Mouse (Mus musculus): ENCODE results near the gene Gpc2.

The Gpc2 gene

DNA sequence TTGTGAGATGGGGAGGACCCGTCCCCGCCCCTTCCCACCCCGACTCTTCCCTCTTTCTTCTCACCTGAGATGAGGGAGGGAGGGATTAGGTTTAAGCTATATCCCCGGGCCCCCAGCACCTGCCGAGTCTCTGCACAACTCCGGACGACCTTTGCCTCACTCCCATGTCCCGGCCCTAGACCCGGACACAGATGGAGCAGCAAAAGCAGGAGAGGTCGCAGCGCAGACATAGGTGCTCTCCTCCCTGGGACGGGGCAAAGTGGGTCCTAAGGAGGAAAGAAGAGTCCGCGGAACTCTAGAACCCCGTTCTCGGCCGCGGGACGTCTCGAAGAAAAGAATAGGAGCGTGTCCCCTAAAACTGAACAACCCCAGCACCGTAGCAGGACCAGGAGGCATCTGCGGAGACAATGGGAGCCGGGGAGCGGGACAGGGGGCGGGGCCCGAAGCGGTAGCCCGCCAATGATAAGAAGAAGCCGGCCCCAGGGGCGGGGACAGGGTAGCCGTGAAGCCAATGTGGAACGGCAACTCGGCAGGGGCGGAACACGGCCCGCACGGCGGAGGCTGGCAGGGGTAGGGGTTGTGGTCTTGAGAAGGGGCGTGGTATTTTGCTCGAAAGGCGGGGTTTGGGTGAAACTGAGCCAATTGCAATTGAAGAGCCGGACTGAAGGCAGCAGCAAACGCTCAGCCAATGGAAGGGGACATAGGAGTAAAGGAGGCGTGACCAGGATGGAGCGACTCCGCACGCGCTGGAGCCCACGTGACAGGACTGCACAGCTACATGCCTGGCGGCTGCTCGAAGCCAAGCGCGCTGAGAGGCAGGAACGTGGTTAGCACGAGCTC, at the start of gene Gpc2, which contains the start of the genes Gm43720 and Stag3:
TSS of gene Gpc2 (minus strand) at position 421 of the 840 bp plus-strand sequence.
TSS of gene Gm43720 (minus strand) at position 374 of the 840 bp plus-strand sequence.
TSS of gene Stag3 (plus strand) at position 656 of the 840 bp plus-strand sequence.
- Histone ChIP-seq H3K4me3 (replicated peaks; ENCODE audit: low read length) (peak within 1 kb of the TSS; percentile 88), H3K36me3 (ENCODE audit: insufficient read depth, low read length) (peaks cover 60% of the 10 kb centered on the region), H3K9me3 (ENCODE audit: low read length) (no peaks in the 10 kb centered on the region), H3K4me1 (replicated peaks; ENCODE audit: low read depth, low read length) (peaks cover 53% of the 10 kb centered on the region), H3K27me3 (ENCODE audit: insufficient read depth, low read length) (peaks cover 37% of the 10 kb centered on the region)
- TF ChIP-seq POU5F1 (IDR thresholded peaks at IDR 0.05; ENCODE audit: borderline replicate concordance, low read length) (no peak), CTCF (conservative IDR thresholded peaks at IDR 0.05; ENCODE audit: low read length) (no peak), NANOG (IDR thresholded peaks at IDR 0.05; ENCODE audit: borderline replicate concordance, low read length) (no peak)

DNA sequence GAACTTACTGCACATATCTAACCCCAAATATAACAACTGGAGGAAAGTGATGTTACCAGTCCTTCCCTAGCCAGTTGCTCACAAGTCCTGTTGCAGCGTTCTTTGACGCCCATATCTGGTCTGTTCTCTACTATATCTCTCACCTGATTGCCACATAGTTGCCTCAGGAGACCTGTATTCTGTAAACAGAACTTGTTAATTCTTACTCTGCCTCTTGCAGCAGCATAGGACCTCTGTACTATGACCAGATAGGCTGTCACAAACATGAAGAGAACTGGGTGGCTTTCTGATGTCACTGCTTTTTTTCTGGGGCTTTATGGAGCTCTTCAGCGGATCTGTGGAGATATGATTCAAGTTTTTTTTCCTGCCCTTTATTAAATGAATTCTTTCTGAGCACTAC, 33.0 kb upstream of the Gpc2 start:
- Histone ChIP-seq H3K4me1 (replicated peaks; ENCODE audit: low read depth, low read length) (no peaks in the 10 kb centered on the region), H3K36me3 (ENCODE audit: insufficient read depth, low read length) (peaks cover 80% of the 10 kb centered on the region), H3K27me3 (ENCODE audit: insufficient read depth, low read length) (no peaks in the 10 kb centered on the region)

DNA sequence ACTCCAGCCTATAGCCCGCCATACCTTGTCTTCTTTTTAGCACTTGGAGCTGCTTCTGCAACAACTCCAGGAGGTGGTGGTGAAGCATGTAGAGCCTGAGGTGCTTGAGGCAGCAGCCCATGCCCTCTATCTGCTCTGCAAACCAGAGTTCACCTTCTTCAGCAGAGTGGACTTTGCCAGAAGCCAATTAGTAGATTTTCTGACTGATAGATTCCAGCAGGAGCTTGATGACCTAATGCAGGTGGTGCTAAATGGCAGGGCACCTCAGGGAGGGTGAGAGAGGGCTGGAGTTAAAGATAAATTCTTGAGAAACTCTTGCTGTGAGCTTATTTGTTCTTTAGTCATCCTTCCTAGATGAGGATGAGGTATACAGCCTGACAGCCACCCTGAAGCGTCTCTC, 19.8 kb upstream of the Gpc2 start:
- Histone ChIP-seq H3K4me1 (replicated peaks; ENCODE audit: low read depth, low read length) (no peaks in the 10 kb centered on the region), H3K4me3 (replicated peaks; ENCODE audit: low read length) (no peak overlapping the region), H3K36me3 (ENCODE audit: insufficient read depth, low read length) (peaks cover 96% of the 10 kb centered on the region), H3K9me3 (ENCODE audit: low read length) (no peaks in the 10 kb centered on the region), H3K27me3 (ENCODE audit: insufficient read depth, low read length) (no peaks in the 10 kb centered on the region)
- TF ChIP-seq POU5F1 (IDR thresholded peaks at IDR 0.05; ENCODE audit: borderline replicate concordance, low read length) (no peak), CTCF (conservative IDR thresholded peaks at IDR 0.05; ENCODE audit: low read length) (no peak), NANOG (IDR thresholded peaks at IDR 0.05; ENCODE audit: borderline replicate concordance, low read length) (no peak)

More for the DNA sequence above, 33.0 kb upstream of the Gpc2 start:
- H3K4me3 ChIP-seq (replicated peaks; ENCODE audit: low read length): no peak overlapping the region
- TF ChIP-seq POU5F1 (IDR thresholded peaks at IDR 0.05; ENCODE audit: borderline replicate concordance, low read length) (no peak), CTCF (conservative IDR thresholded peaks at IDR 0.05; ENCODE audit: low read length) (no peak), NANOG (IDR thresholded peaks at IDR 0.05; ENCODE audit: borderline replicate concordance, low read length) (no peak)
- peaks cover 2% of the 10 kb centered on the region for H3K9me3 ChIP-seq (ENCODE audit: low read length)

DNA sequence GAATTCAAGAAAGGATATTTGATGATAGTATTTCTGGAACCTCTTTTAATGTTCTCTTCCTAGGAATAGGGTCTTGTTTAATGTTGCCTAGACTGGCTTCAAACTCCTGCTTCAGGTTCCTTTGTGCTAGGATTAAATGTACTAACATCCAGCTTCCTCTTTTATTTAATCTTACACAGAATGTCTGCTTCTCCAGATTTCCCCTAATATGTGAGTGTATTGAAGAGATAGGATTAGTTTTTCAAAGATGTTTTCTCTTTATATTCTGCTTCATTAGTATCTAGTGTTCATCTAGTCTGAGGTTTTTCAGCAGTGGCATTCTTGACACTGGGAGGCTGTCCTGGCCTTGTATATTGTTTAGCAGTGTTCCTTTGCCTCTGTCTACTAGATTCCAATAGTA, 14.4 kb upstream of the Gpc2 start:
- Histone ChIP-seq H3K4me1 (replicated peaks; ENCODE audit: low read depth, low read length) (no peaks in the 10 kb centered on the region), H3K36me3 (ENCODE audit: insufficient read depth, low read length) (peaks cover 92% of the 10 kb centered on the region), H3K9me3 (ENCODE audit: low read length) (no peaks in the 10 kb centered on the region), H3K27me3 (ENCODE audit: insufficient read depth, low read length) (no peaks in the 10 kb centered on the region), H3K4me3 (replicated peaks; ENCODE audit: low read length) (no peak overlapping the region)
- TF ChIP-seq CTCF (conservative IDR thresholded peaks at IDR 0.05; ENCODE audit: low read length) (no peak), POU5F1 (IDR thresholded peaks at IDR 0.05; ENCODE audit: borderline replicate concordance, low read length) (no peak), NANOG (IDR thresholded peaks at IDR 0.05; ENCODE audit: borderline replicate concordance, low read length) (no peak)

DNA sequence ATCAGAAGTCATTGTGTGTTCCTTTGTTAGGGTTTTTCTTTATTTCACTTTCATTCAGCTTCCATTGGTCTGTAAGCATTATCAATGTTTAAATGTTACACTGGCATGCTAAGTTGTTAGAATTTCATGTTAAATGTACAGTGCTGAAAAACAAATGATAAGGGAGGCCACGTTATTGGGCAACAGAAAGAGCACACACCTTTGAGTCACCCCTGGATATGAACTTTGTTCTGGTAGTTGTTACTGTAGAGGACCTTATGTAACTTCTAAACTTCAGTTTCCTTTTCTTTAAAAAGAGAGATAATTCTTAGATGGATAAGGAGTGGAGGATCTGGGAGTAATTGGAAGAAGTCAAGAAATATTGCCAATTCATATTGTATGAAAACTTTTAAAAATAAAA, 11.8 kb upstream of the Gpc2 start:
- H3K36me3 ChIP-seq (ENCODE audit: insufficient read depth, low read length): peaks cover 90% of the 10 kb centered on the region
- no peak for TF ChIP-seq CTCF (conservative IDR thresholded peaks at IDR 0.05; ENCODE audit: low read length)
- TF ChIP-seq NANOG (IDR thresholded peaks at IDR 0.05; ENCODE audit: borderline replicate concordance, low read length): no peak
- no peak for TF ChIP-seq POU5F1 (IDR thresholded peaks at IDR 0.05; ENCODE audit: borderline replicate concordance, low read length)
- H3K27me3 ChIP-seq (ENCODE audit: insufficient read depth, low read length): no peaks in the 10 kb centered on the region
- no peaks in the 10 kb centered on the region for H3K9me3 ChIP-seq (ENCODE audit: low read length)
- H3K4me1 ChIP-seq (replicated peaks; ENCODE audit: low read depth, low read length): peaks cover 5% of the 10 kb centered on the region
- H3K4me3 ChIP-seq (replicated peaks; ENCODE audit: low read length): no peak overlapping the region

DNA sequence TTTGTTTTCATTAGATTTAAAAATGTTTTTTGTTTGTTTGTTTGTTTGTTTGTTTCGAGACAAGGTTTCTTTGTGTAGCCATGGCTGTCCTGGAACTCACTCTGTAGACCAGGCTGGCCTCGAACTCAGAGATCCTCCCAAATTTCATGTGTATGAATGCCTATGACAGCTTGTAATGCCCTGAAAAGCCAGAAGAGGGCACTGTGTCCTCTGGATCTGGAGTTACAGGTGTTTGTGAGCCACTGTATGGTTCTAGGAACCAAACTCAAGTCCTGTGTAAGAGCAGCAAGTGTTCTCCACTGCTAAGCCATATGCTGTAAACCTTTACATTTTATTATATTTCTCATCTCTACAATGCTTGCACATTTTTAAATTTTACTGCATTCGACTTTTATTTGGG, 8.1 kb upstream of the Gpc2 start:
- Histone ChIP-seq H3K27me3 (ENCODE audit: insufficient read depth, low read length) (no peaks in the 10 kb centered on the region), H3K9me3 (ENCODE audit: low read length) (no peaks in the 10 kb centered on the region), H3K4me1 (replicated peaks; ENCODE audit: low read depth, low read length) (peaks cover 5% of the 10 kb centered on the region), H3K36me3 (ENCODE audit: insufficient read depth, low read length) (peaks cover 88% of the 10 kb centered on the region), H3K4me3 (replicated peaks; ENCODE audit: low read length) (no peak overlapping the region)
- no peak for TF ChIP-seq NANOG (IDR thresholded peaks at IDR 0.05; ENCODE audit: borderline replicate concordance, low read length)
- peak; percentile 70 for TF ChIP-seq CTCF (conservative IDR thresholded peaks at IDR 0.05; ENCODE audit: low read length)
- no peak for TF ChIP-seq POU5F1 (IDR thresholded peaks at IDR 0.05; ENCODE audit: borderline replicate concordance, low read length)

DNA sequence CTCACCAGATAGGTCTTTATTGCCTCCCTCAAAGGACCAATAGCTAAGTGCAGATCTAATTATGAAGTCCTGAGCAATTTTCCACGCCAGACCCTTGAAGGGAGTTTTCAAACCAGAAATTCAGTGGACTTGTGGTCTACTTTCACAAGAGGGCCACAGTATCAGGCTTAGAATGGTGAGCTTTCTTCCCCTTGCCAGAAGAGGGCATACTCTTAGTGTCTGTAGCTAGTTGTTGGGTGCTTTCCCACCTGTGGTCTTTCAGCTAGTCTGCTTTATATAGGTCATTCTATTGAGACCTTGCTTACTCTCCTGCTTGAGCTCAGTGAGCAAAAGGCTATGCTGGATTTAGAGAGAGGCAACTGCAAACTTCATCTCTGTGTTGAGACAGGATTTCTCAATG, 3.7 kb upstream of the Gpc2 start:
- Histone ChIP-seq H3K9me3 (ENCODE audit: low read length) (no peaks in the 10 kb centered on the region), H3K4me1 (replicated peaks; ENCODE audit: low read depth, low read length) (peaks cover 29% of the 10 kb centered on the region), H3K4me3 (replicated peaks; ENCODE audit: low read length) (no peak overlapping the region), H3K36me3 (ENCODE audit: insufficient read depth, low read length) (peaks cover 64% of the 10 kb centered on the region), H3K27me3 (ENCODE audit: insufficient read depth, low read length) (peaks cover 8% of the 10 kb centered on the region)
- TF ChIP-seq POU5F1 (IDR thresholded peaks at IDR 0.05; ENCODE audit: borderline replicate concordance, low read length): no peak
- peak; percentile 15; the same call in 1 of the 2 replicates for TF ChIP-seq CTCF (conservative IDR thresholded peaks at IDR 0.05; ENCODE audit: low read length)

- no peak for TF ChIP-seq NANOG (IDR thresholded peaks at IDR 0.05; ENCODE audit: borderline replicate concordance, low read length)
- no peak for TF ChIP-seq CTCF (conservative IDR thresholded peaks at IDR 0.05; ENCODE audit: low read length)
- no peak for TF ChIP-seq POU5F1 (IDR thresholded peaks at IDR 0.05; ENCODE audit: borderline replicate concordance, low read length)
- no peaks in the 10 kb centered on the region for H3K9me3 ChIP-seq (ENCODE audit: low read length)
- H3K36me3 ChIP-seq (ENCODE audit: insufficient read depth, low read length): peaks cover 66% of the 10 kb centered on the region
- peak overlapping the region; percentile 88 for H3K4me3 ChIP-seq (replicated peaks; ENCODE audit: low read length)
- peaks cover 33% of the 10 kb centered on the region for H3K4me1 ChIP-seq (replicated peaks; ENCODE audit: low read depth, low read length)
- H3K27me3 ChIP-seq (ENCODE audit: insufficient read depth, low read length): peaks cover 18% of the 10 kb centered on the region
Observed at GRCm38 (mm10) chr5:138281798-138282197, 2.0 kb upstream of the Gpc2 start.
